Mouse (Mus musculus) embryonic fibroblast, embryonic 13.5 days (primary cell): ENCODE measurements at regions not wholly inside any gene's neighbourhood (a gene's known extent, or its start where the extent isn't known, plus 50 kb on each side); places are given as distances from the start of the nearest gene placed in this dataset.

ENCODE experiments used
- CTCF ChIP-seq: IDR thresholded peaks from 2 replicates; pipeline ENCODE4 v1.5.1; 2011; ENCODE audit warnings: mild to moderate bottlenecking, control low read depth, low read length, moderate library complexity, borderline replicate concordance; ENCODE audit not compliant: insufficient read depth
- POLR2A ChIP-seq: IDR thresholded peaks from 2 replicates; pipeline ENCODE4 v1.6.1; 2011; ENCODE audit warnings: low read depth, mild to moderate bottlenecking, control low read depth, low read length, moderate library complexity

DNA sequence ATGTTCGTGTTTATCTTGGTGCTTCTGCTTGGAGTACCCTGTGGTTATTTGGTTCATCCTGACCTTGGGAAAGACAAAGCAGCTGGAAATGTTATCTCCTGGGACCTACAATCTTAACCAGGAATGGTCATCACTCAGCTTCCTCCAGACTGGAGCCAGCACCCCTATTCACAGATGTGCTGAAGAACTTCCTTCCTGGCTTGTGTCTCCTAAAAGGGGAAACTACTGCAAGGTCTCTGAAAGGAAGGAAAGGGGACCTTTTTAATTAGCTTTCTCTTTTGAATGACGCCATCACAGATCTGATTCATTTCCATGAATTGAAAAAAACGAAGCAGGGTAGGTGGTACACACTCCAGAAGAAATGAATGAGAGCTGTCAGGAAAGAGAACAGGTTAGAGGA, 476.0 kb upstream of the A1bg start:
- no peak for TF ChIP-seq CTCF
- TF ChIP-seq POLR2A = no peak
